Mouse (Mus musculus) myocyte (in vitro differentiated cells): Measurements from ENCODE around the gene Zfp618. TPM values are rescaled to one million over a fixed set of nuclear protein-coding genes. Genes with fewer than 3 reads are reported as not detected.

Experiments used
- H3K27me3 ChIP-seq: one replicate; pipeline ENCODE4 v1.6.1; 2011; ENCODE audit not compliant: control insufficient read depth, insufficient read depth, insufficient read length
- H3K36me3 ChIP-seq: one replicate; pipeline ENCODE4 v1.6.1; 2011; ENCODE audit not compliant: control insufficient read depth, insufficient read depth
- H3K4me2 ChIP-seq: one replicate; pipeline ENCODE4 v1.6.1; 2011; ENCODE audit warnings: low read depth, control low read depth
- H3K4me3 ChIP-seq: one replicate; pipeline ENCODE4 v1.5.1; 2011; ENCODE audit warnings: mild to moderate bottlenecking, control low read depth, moderate library complexity
- H3K79me2 ChIP-seq: one replicate; pipeline ENCODE4 v1.6.1; 2011; ENCODE audit not compliant: control insufficient read depth, insufficient read depth
- H3ac ChIP-seq: one replicate; pipeline ENCODE4 v1.6.1; 2011; ENCODE audit not compliant: control insufficient read depth, insufficient read length
- CEBPB ChIP-seq: IDR thresholded peaks from 2 replicates; pipeline ENCODE4 v1.6.1; 2011; ENCODE audit warnings: mild to moderate bottlenecking, moderate library complexity; ENCODE audit not compliant: poor library complexity, insufficient read depth, severe bottlenecking
- E2F4 ChIP-seq: IDR thresholded peaks from one replicate; pipeline ENCODE4 v1.6.1; 2011; ENCODE audit warnings: mild to moderate bottlenecking, control low read depth, moderate library complexity; ENCODE audit not compliant: insufficient read depth
- MAX ChIP-seq: IDR thresholded peaks from one replicate; pipeline ENCODE4 v1.6.1; 2011; ENCODE audit warnings: low read depth, mild to moderate bottlenecking, control low read depth
- MYOD1 ChIP-seq, 3 experiments: IDR thresholded peaks; one replicate each; pipeline ENCODE4 v1.6.1; 2011; ENCODE audit warnings: control low read depth in 2 of 3, low read depth in 2 of 3, mild to moderate bottlenecking in 2 of 3, moderate library complexity in 1 of 3; ENCODE audit not compliant: insufficient read length in 2 of 3, control insufficient read depth in 1 of 3
- MYOG ChIP-seq, 3 experiments: IDR thresholded peaks; one replicate each; pipeline ENCODE4 v1.6.1; 2011; ENCODE audit warnings: control low read depth in 2 of 3, low read depth in 2 of 3, mild to moderate bottlenecking in 2 of 3; ENCODE audit not compliant: insufficient read length in 2 of 3, control insufficient read depth in 1 of 3, insufficient read depth in 1 of 3
- POLR2A ChIP-seq: IDR thresholded peaks from one replicate; pipeline ENCODE4 v1.6.1; 2011; ENCODE audit warnings: low read depth, mild to moderate bottlenecking, control low read depth, moderate library complexity; ENCODE audit not compliant: insufficient read length
- POLR2AphosphoS2 ChIP-seq: IDR thresholded peaks from one replicate; pipeline ENCODE4 v1.6.1; 2011; ENCODE audit warnings: low read depth, control low read depth; ENCODE audit not compliant: insufficient read length
- REST ChIP-seq: IDR thresholded peaks from one replicate; pipeline ENCODE4 v1.6.1; 2011; ENCODE audit warnings: mild to moderate bottlenecking, control low read depth, moderate library complexity; ENCODE audit not compliant: insufficient read depth, insufficient read length
- SRF ChIP-seq: IDR thresholded peaks from one replicate; pipeline ENCODE4 v1.6.1; 2011; ENCODE audit warnings: low read depth; ENCODE audit not compliant: control insufficient read depth, insufficient read length
- TCF12 ChIP-seq: IDR thresholded peaks from one replicate; pipeline ENCODE4 v1.6.1; 2011; ENCODE audit warnings: mild to moderate bottlenecking, control low read depth; ENCODE audit not compliant: poor library complexity, insufficient read depth, severe bottlenecking
- TCF3 ChIP-seq: IDR thresholded peaks from one replicate; pipeline ENCODE4 v1.6.1; 2011; ENCODE audit warnings: low read depth, control low read depth; ENCODE audit not compliant: insufficient read length
- USF1 ChIP-seq: IDR thresholded peaks from one replicate; pipeline ENCODE4 v1.6.1; 2011; ENCODE audit warnings: low read depth, mild to moderate bottlenecking, control low read depth, moderate library complexity
- polyA plus RNA-seq: library from polyadenylated mRNA; unstranded; fragments of >200 nt; fragmentation: generic; extraction: Trizol; gene quantifications from one replicate; pipeline ENCODE4 v1.2.1, GENCODE M21; 2012; ENCODE audit warnings: missing spikeins

Zfp618 gene
- polyA plus RNA-seq, 1 experiment = not detected

- H3ac ChIP-seq = no peak overlapping the region
- H3K4me3 ChIP-seq = no peak overlapping the region
- peaks cover 20% of the 10 kb centered on the region for H3K27me3 ChIP-seq
- H3K79me2 ChIP-seq = no peaks in the 10 kb centered on the region
- TF ChIP-seq POLR2A (no peak), USF1 (no peak), TCF12 (no peak), MAX (no peak)
- H3K36me3 ChIP-seq = no peaks in the 10 kb centered on the region
- no peak overlapping the region for H3K4me2 ChIP-seq
These were observed 200.9 kb downstream of the Zfp618 start for GRCm38 (mm10) chr4:63166323-63166722.

- TF ChIP-seq REST = no peak
- TF ChIP-seq MYOD1 (IDR thresholded peaks at IDR 0.05; ENCODE audit: control insufficient read depth in 1 of 3, insufficient read length in 2 of 3, low read depth in 2 of 3) = no peak
- TF ChIP-seq MYOG (IDR thresholded peaks at IDR 0.05; ENCODE audit: control insufficient read depth in 1 of 3, insufficient read depth in 1 of 3, insufficient read length in 2 of 3, low read depth in 2 of 3) = no peak
- TF ChIP-seq TCF12 = no peak
- TF ChIP-seq POLR2AphosphoS2 = no peak
- TF ChIP-seq SRF = no peak
- TF ChIP-seq USF1 = no peak
- TF ChIP-seq CEBPB = no peak
- TF ChIP-seq TCF3 = no peak
- TF ChIP-seq E2F4 = no peak
- TF ChIP-seq POLR2A = no peak
- no peak for TF ChIP-seq MAX
- Histone ChIP-seq H3K4me3 (no peak overlapping the region), H3K27me3 (peaks cover 24% of the 10 kb centered on the region), H3ac (no peak overlapping the region), H3K36me3 (no peaks in the 10 kb centered on the region), H3K4me2 (no peak overlapping the region), H3K79me2 (no peaks in the 10 kb centered on the region)
These were observed 204.7 kb downstream of the Zfp618 start for GRCm38 (mm10) chr4:63170061-63170460.

GRCm38 (mm10) chr4:63171122-63171521 lies 205.7 kb downstream of the Zfp618 start:
- Histone ChIP-seq H3K4me3 (no peak overlapping the region), H3K36me3 (no peaks in the 10 kb centered on the region), H3K27me3 (peaks cover 24% of the 10 kb centered on the region), H3K4me2 (no peak overlapping the region), H3K79me2 (no peaks in the 10 kb centered on the region), H3ac (no peak overlapping the region)
- no peak for TF ChIP-seq CEBPB
- TF ChIP-seq TCF3 = no peak
- no peak for TF ChIP-seq USF1

- Histone ChIP-seq H3K79me2 (no peaks in the 10 kb centered on the region), H3K4me3 (no peak within 1 kb of the TSS), H3ac (no peak within 1 kb of the TSS), H3K4me2 (no peak within 1 kb of the TSS), H3K27me3 (peaks cover 14% of the 10 kb centered on the region), H3K36me3 (no peaks in the 10 kb centered on the region)
- TF ChIP-seq MYOG (IDR thresholded peaks at IDR 0.05; ENCODE audit: control insufficient read depth in 1 of 3, insufficient read depth in 1 of 3, insufficient read length in 2 of 3, low read depth in 2 of 3) = no peak
- TF ChIP-seq TCF12 = no peak
- TF ChIP-seq E2F4 = no peak
- TF ChIP-seq REST = no peak
- TF ChIP-seq POLR2AphosphoS2 = no peak
- no peak for TF ChIP-seq TCF3
- no peak for TF ChIP-seq SRF
These were observed 206.8 kb downstream of the Zfp618 start, which contains the start of gene Kif12 for GRCm38 (mm10) chr4:63171969-63172685. Gene Kif12 (minus strand): TSS chr4:63172131.

- Histone ChIP-seq H3K27me3 (peaks cover 7% of the 10 kb centered on the region), H3K4me3 (no peak overlapping the region), H3ac (no peak overlapping the region), H3K79me2 (no peaks in the 10 kb centered on the region), H3K4me2 (no peak overlapping the region), H3K36me3 (no peaks in the 10 kb centered on the region)
- TF ChIP-seq TCF3 (no peak), E2F4 (no peak), MYOG (IDR thresholded peaks at IDR 0.05; ENCODE audit: control insufficient read depth in 1 of 3, insufficient read depth in 1 of 3, insufficient read length in 2 of 3, low read depth in 2 of 3) (no peak), POLR2AphosphoS2 (no peak), CEBPB (no peak), SRF (no peak), REST (no peak), USF1 (no peak), MYOD1 (IDR thresholded peaks at IDR 0.05; ENCODE audit: control insufficient read depth in 1 of 3, insufficient read length in 2 of 3, low read depth in 2 of 3) (no peak), TCF12 (no peak), POLR2A (no peak), MAX (no peak)
These were observed 216.2 kb downstream of the Zfp618 start for GRCm38 (mm10) chr4:63181556-63181955.
